Mouse (Mus musculus): ENCODE data around the gene B3gat3. TPM values are rescaled to one million over a fixed set of nuclear protein-coding genes. Genes with fewer than 3 reads are reported as not detected.

The B3gat3 gene
- 18.6 TPM for polyA plus RNA-seq (2014; fragmentation: Illumina TruSeq; extraction: RNeasy Lipid Tissue Mini Kit (QIAGEN cat#74804); ENCODE audit: low replicate concordance)

GRCm38 (mm10) chr19:8920073-8920736 lies at the start of gene B3gat3:
Gene B3gat3 (plus strand): TSS chr19:8920374.

GRCm38 (mm10) chr19:8871267-8872186 lies 48.6 kb upstream of the B3gat3 start, which contains the start of gene Ubxn1:
Gene Ubxn1 (plus strand): TSS chr19:8871496.

GRCm38 (mm10) chr19:8880311-8881033 lies 39.7 kb upstream of the B3gat3 start, which contains the start of gene Uqcc3:
Gene Uqcc3 (minus strand): TSS chr19:8880923.

GRCm38 (mm10) chr19:8883616-8884015 lies 36.6 kb upstream of the B3gat3 start, which contains the start of the genes Lbhd1 and Gm49403:
Gene Lbhd1 (plus strand): TSS chr19:8883732.
Gene Gm49403 (plus strand): TSS chr19:8883930.

GRCm38 (mm10) chr19:8888511-8889385 lies 31.4 kb upstream of the B3gat3 start, which contains the start of the genes 1810009A15Rik and Gm49416:
Gene 1810009A15Rik (plus strand): TSS chr19:8888853.
Gene Gm49416 (plus strand): TSS chr19:8888926.

GRCm38 (mm10) chr19:8892829-8893766 lies 27.1 kb upstream of the B3gat3 start, which contains the start of gene Ints5:
Gene Ints5 (plus strand): TSS chr19:8893005.

GRCm38 (mm10) chr19:8897865-8898495 lies 22.2 kb upstream of the B3gat3 start, which contains the start of gene Ganab:
Gene Ganab (plus strand): TSS chr19:8898071.

GRCm38 (mm10) chr19:8929224-8930088 lies 9.3 kb downstream of the B3gat3 start, which contains the start of the genes Rom1 and Eml3:
Gene Rom1 (minus strand): TSS chr19:8929356.
Gene Eml3 (plus strand): TSS chr19:8929552.

GRCm38 (mm10) chr19:8941515-8942217 lies 21.5 kb downstream of the B3gat3 start, which contains the start of gene Mta2:
Gene Mta2 (plus strand): TSS chr19:8941875.

GRCm38 (mm10) chr19:8953135-8954039 lies 33.2 kb downstream of the B3gat3 start, which contains the start of gene Tut1:
Gene Tut1 (plus strand): TSS chr19:8953847.

GRCm38 (mm10) chr19:8966590-8967372 lies 46.6 kb downstream of the B3gat3 start, which contains the start of gene Eef1g:
Gene Eef1g (plus strand): TSS chr19:8967041.

All from small intestine, adult 10 weeks (tissue).